Mouse (Mus musculus): ENCODE measurements around the gene Phpt1.

Gene Phpt1

GRCm38 (mm10) chr2:25574579-25575431, at the start of gene Phpt1, which contains the start of gene Mamdc4:
Gene Phpt1 (minus strand): TSS chr2:25575224.
Gene Mamdc4 (minus strand): TSS chr2:25574845.
- peak; percentile 91 to 96 for DNase-seq

GRCm38 (mm10) chr2:25621229-25622200, 46.5 kb upstream of the Phpt1 start, which contains the start of gene Tmem141:
Gene Tmem141 (minus strand): TSS chr2:25622005.
- peak; percentile 26 to 27 for DNase-seq

- no peak for DNase-seq
Measured at GRCm38 (mm10) chr2:25620852-25621228, 45.8 kb upstream of the Phpt1 start.

GRCm38 (mm10) chr2:25620386-25620785, 45.4 kb upstream of the Phpt1 start:
- no peak for DNase-seq

GRCm38 (mm10) chr2:25617578-25617977, 42.6 kb upstream of the Phpt1 start, which contains the start of gene Ccdc183:
Gene Ccdc183 (minus strand): TSS chr2:25617678.
- no peak for DNase-seq

- DNase-seq, result no peak
Measured at GRCm38 (mm10) chr2:25616398-25616797, 41.4 kb upstream of the Phpt1 start.

GRCm38 (mm10) chr2:25608671-25609070, 33.6 kb upstream of the Phpt1 start:
- DNase-seq, result no peak

- peak; percentile 75 to 76 for DNase-seq
Measured at GRCm38 (mm10) chr2:25607761-25608622, 33.0 kb upstream of the Phpt1 start, which contains the start of gene Rabl6. Gene Rabl6 (minus strand): TSS chr2:25608521.

- no peak for DNase-seq
Measured at GRCm38 (mm10) chr2:25602526-25602925, 27.5 kb upstream of the Phpt1 start.

GRCm38 (mm10) chr2:25600037-25600436, 25.0 kb upstream of the Phpt1 start:
- no peak for DNase-seq

GRCm38 (mm10) chr2:25598749-25599148, 23.7 kb upstream of the Phpt1 start:
- no peak for DNase-seq

GRCm38 (mm10) chr2:25596765-25597510, 21.9 kb upstream of the Phpt1 start:
- no peak for DNase-seq

GRCm38 (mm10) chr2:25591863-25592262, 16.8 kb upstream of the Phpt1 start:
- DNase-seq, result no peak

- DNase-seq, result no peak
Measured at GRCm38 (mm10) chr2:25588227-25588907, 13.3 kb upstream of the Phpt1 start.

- no peak for DNase-seq
Measured at GRCm38 (mm10) chr2:25587290-25587689, 12.3 kb upstream of the Phpt1 start.

- no peak for DNase-seq
Measured at GRCm38 (mm10) chr2:25585601-25586000, 10.6 kb upstream of the Phpt1 start.

- no peak for DNase-seq
Measured at GRCm38 (mm10) chr2:25584856-25585255, 9.8 kb upstream of the Phpt1 start.

- DNase-seq, result no peak
Measured at GRCm38 (mm10) chr2:25584152-25584551, 9.1 kb upstream of the Phpt1 start.

GRCm38 (mm10) chr2:25583571-25583970, 8.5 kb upstream of the Phpt1 start:
- no peak for DNase-seq

- DNase-seq, result no peak
Measured at GRCm38 (mm10) chr2:25583120-25583481, 8.1 kb upstream of the Phpt1 start.

Data from thymus, adult 18-20 months (tissue).